Mouse (Mus musculus): ENCODE measurements around the gene March9. TPM values are rescaled to one million over a fixed set of nuclear protein-coding genes. Genes with fewer than 3 reads are reported as not detected.

Gene March9
- 3.1 and 4.1 TPM in 2 replicates for polyA plus RNA-seq (2012; rRNA removed)

DNA sequence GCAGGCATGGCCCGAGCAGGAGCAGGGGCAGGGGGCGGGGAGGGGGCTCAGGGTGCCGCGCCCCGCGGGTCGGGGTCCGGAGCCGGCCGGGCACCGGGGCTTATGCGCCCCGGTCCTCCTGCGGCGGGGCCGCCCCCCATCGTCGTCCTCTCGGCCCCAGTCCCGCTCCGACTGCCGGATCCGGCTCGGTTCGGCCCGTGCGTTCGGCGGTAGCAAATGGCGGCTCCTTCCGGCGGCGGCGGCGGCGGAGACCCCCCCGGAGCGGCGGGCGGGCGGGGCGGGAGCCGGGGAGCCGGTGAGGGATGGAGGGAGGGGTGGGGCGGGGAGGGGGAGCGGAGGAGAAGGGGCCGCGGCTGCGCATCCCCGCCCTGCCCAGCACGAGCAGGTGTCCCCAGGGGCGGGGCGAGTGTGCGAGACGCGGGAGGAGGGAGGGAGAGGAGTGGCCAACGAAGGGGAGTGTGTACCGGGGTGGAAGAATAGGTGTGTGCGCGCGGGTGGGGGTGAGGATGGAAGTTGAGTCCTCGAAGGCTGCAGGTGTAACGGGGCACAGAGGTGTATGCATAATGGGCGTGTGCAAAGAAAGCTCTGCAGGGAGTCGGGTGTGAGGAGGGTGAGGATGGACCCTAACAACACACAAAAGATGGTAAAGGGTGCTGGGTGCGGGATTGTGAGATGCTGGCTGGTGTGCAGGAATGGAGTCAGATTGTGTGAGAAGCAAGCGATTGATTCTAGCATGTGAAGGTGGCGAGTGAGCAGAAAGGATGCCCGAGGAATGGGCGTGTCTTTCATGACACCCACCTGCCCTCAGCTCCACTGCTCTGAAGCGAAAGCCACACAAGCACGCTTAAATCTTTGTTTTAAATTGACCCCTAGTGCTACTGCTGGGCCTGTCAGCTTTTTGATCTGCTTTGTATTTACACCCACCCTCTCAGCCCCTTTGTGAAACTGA lies at the start of gene March9:
March9 (minus strand) TSS at position 217 of the 949 bp plus-strand sequence.
- H3K4me1 ChIP-seq (ENCODE audit: control insufficient read depth, insufficient read depth, insufficient read length) = peaks cover 15% of the 10 kb centered on the region; the same call in 1 of the 2 replicates
- DNase-seq (ENCODE audit: low read depth in 1 of 2, low spot score in 2 of 2) = peak; percentile 36 to 79
- peak within 1 kb of the TSS; percentile 55 for H3K4me3 ChIP-seq (ENCODE audit: extremely low read depth, insufficient read depth, insufficient read length)
- no peak within 1 kb of the TSS for H3K27ac ChIP-seq (ENCODE audit: insufficient read depth, low read length)
- peaks cover 7% of the 10 kb centered on the region for H3K27me3 ChIP-seq (ENCODE audit: control insufficient read depth, insufficient read depth, low read length)
- no peak for TF ChIP-seq CTCF (IDR thresholded peaks at IDR 0.05; ENCODE audit: extremely low read depth, insufficient read depth, insufficient read length, insufficient replicate concordance)
- TF ChIP-seq POLR2A (IDR thresholded peaks at IDR 0.05; ENCODE audit: low read depth, low read length) = no peak
- H3K36me3 ChIP-seq (ENCODE audit: control insufficient read depth, insufficient read depth, low read length) = no peaks in the 10 kb centered on the region
- WGBS = 3% methylated on average over 63 of the region's 72 CpGs

DNA sequence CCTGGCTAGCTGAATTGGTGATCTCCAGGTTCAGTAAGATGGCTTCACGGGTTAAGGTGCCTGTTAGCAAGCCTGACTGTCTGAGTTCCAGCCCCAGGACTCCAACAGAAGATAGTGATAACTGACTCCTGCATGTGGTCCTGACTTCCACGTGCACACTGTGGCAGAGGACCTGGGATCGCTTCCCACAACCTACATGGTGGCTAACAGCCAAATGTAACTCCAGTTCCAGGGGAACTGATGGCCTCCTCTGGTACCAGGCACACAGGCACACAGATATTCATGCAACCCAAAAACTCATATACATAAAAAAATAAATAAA lies 48.2 kb upstream of the March9 start:
- Histone ChIP-seq H3K4me3 (ENCODE audit: extremely low read depth, insufficient read depth, insufficient read length) (no peak overlapping the region), H3K36me3 (ENCODE audit: control insufficient read depth, insufficient read depth, low read length) (no peaks in the 10 kb centered on the region; the same call in none of the 2 replicates), H3K27me3 (ENCODE audit: control insufficient read depth, insufficient read depth, low read length) (no peaks in the 10 kb centered on the region), H3K27ac (ENCODE audit: insufficient read depth, low read length) (0 out of 2 replicates have a peak overlapping the region, but pooled peaks have one; percentile 2), H3K4me1 (ENCODE audit: control insufficient read depth, insufficient read depth, insufficient read length) (peaks cover 19% of the 10 kb centered on the region; the same call in 1 of the 2 replicates)
- 64% methylated on average over 3 of the region's 3 CpGs for WGBS
- TF ChIP-seq POLR2A (IDR thresholded peaks at IDR 0.05; ENCODE audit: low read depth, low read length) (no peak), CTCF (IDR thresholded peaks at IDR 0.05; ENCODE audit: extremely low read depth, insufficient read depth, insufficient read length, insufficient replicate concordance) (no peak)
- no peak for DNase-seq (ENCODE audit: low read depth in 1 of 2, low spot score in 2 of 2)

DNA sequence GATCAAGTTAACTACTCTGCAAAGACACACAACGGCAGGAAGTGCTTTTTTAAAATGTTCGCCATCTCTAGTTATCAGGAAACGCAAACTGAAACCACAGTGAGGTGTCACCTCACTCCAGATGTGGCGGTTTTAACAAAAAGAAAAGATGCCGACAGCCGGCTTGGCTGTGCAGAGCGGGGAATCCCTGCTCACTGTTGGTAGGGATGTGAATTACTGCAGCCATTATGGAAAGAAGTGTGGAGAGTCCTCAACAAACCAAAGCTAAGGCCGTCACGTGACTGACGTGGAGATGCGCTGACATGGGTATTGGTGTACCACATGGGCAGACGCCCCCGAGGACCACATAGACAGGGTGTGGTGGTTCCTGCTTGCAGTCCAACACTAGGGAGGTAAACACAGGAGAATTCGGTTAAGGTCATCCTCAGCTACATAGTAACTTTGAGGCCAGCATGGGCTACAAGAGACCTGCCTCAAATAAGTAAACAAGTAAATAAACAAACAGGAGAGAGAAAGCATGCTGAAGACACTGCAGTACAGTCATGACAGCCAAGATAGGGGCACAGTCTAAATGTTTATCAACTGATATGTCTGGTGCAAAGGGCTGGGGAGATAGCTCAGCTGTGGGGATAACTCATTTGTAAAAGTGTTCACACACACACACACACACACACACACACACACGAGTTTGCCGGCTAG lies 47.7 kb upstream of the March9 start:
- peak in 1 of 2 experiments; percentile 23 for DNase-seq (ENCODE audit: low read depth in 1 of 2, low spot score in 2 of 2)
- no peak for TF ChIP-seq POLR2A (IDR thresholded peaks at IDR 0.05; ENCODE audit: low read depth, low read length)
- TF ChIP-seq CTCF (IDR thresholded peaks at IDR 0.05; ENCODE audit: extremely low read depth, insufficient read depth, insufficient read length, insufficient replicate concordance) = no peak
- H3K27ac ChIP-seq (ENCODE audit: insufficient read depth, low read length) = peak overlapping the region; percentile 63
- H3K4me1 ChIP-seq (ENCODE audit: control insufficient read depth, insufficient read depth, insufficient read length) = peaks cover 19% of the 10 kb centered on the region; the same call in 1 of the 2 replicates
- no peaks in the 10 kb centered on the region; the same call in none of the 2 replicates for H3K36me3 ChIP-seq (ENCODE audit: control insufficient read depth, insufficient read depth, low read length)
- H3K27me3 ChIP-seq (ENCODE audit: control insufficient read depth, insufficient read depth, low read length) = no peaks in the 10 kb centered on the region
- H3K4me3 ChIP-seq (ENCODE audit: extremely low read depth, insufficient read depth, insufficient read length) = peak overlapping the region; percentile 27; the same call in 1 of the 2 replicates
- WGBS = 19% methylated on average over 16 of the region's 16 CpGs

DNA sequence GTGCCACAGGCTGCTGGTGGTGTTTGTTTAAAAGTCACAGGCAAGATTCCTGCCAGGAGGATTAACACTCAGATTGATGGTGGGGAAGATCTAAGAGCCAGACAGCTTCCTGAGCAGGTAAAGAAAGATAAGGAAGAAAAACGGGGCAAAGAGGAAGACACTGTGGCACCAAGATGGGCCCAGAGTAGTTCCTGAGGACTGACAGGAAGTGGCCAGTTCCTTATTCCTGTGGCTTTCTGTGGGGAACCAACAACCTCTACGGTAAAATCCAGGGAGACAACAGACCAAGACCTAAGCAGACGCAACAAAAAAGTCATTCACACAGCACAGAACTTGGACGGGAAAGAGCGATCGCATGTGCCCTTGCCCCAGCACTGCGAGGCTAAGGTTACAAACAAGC lies 43.6 kb upstream of the March9 start:
- Histone ChIP-seq H3K4me1 (ENCODE audit: control insufficient read depth, insufficient read depth, insufficient read length) (peaks cover 19% of the 10 kb centered on the region; the same call in 1 of the 2 replicates), H3K27ac (ENCODE audit: insufficient read depth, low read length) (no peak overlapping the region), H3K4me3 (ENCODE audit: extremely low read depth, insufficient read depth, insufficient read length) (no peak overlapping the region), H3K27me3 (ENCODE audit: control insufficient read depth, insufficient read depth, low read length) (no peaks in the 10 kb centered on the region), H3K36me3 (ENCODE audit: control insufficient read depth, insufficient read depth, low read length) (peaks cover 7% of the 10 kb centered on the region)
- TF ChIP-seq POLR2A (IDR thresholded peaks at IDR 0.05; ENCODE audit: low read depth, low read length) (no peak), CTCF (IDR thresholded peaks at IDR 0.05; ENCODE audit: extremely low read depth, insufficient read depth, insufficient read length, insufficient replicate concordance) (no peak)
- DNase-seq (ENCODE audit: low read depth in 1 of 2, low spot score in 2 of 2) = no peak
- WGBS = 26% methylated on average over 7 of the region's 7 CpGs

DNA sequence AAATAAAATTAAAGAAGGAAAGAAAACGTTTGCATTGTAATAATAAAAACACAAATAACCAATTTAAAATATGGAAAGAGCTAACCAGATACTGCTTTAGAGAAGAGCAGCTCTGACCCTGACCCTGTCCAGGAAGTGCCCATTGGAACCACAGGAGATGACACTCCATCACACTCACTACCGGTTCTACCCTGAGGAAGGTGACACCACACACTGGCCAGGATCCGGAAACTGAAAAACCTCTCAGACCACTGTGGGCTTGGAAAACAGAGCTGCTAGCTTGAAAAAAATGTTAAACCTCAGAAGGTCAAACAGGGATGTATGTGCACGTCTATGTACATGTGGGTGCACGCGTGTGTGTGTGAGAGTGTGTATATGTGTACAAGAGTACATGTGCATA lies 41.2 kb upstream of the March9 start:
- peaks cover 10% of the 10 kb centered on the region; the same call in 1 of the 2 replicates for H3K4me1 ChIP-seq (ENCODE audit: control insufficient read depth, insufficient read depth, insufficient read length)
- no peaks in the 10 kb centered on the region for H3K27me3 ChIP-seq (ENCODE audit: control insufficient read depth, insufficient read depth, low read length)
- H3K36me3 ChIP-seq (ENCODE audit: control insufficient read depth, insufficient read depth, low read length) = peaks cover 24% of the 10 kb centered on the region
- 63% methylated on average over 6 of the region's 6 CpGs for WGBS
- TF ChIP-seq CTCF (IDR thresholded peaks at IDR 0.05; ENCODE audit: extremely low read depth, insufficient read depth, insufficient read length, insufficient replicate concordance) = no peak
- TF ChIP-seq POLR2A (IDR thresholded peaks at IDR 0.05; ENCODE audit: low read depth, low read length) = no peak
- DNase-seq (ENCODE audit: low read depth in 1 of 2, low spot score in 2 of 2) = no peak
- H3K27ac ChIP-seq (ENCODE audit: insufficient read depth, low read length) = no peak overlapping the region
- H3K4me3 ChIP-seq (ENCODE audit: extremely low read depth, insufficient read depth, insufficient read length) = no peak overlapping the region

DNA sequence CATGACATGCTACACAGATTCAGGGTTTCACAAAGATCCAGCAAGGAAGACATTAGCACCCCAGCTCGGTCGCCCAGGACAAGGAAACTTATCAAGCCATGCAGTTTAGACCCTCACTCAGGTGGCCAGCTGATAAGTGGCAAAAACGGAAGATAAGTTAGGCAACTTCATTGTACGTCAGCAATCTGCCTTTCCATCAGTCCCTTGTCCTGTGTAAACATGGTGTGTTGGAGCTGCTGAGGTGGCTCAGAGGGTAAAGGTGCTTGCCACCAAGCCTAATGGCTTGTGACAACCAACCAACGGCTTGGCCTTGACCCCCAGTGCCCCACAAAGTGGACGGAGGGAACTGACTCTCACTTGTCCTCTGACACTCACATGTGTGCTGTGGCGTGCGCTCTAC lies 40.4 kb upstream of the March9 start:
- DNase-seq (ENCODE audit: low read depth in 1 of 2, low spot score in 2 of 2) = no peak
- 80% methylated on average over 8 of the region's 8 CpGs for WGBS

More for the DNA sequence above, 40.4 kb upstream of the March9 start:
- Histone ChIP-seq H3K27me3 (ENCODE audit: control insufficient read depth, insufficient read depth, low read length) (no peaks in the 10 kb centered on the region), H3K4me3 (ENCODE audit: extremely low read depth, insufficient read depth, insufficient read length) (no peak overlapping the region), H3K27ac (ENCODE audit: insufficient read depth, low read length) (no peak overlapping the region), H3K4me1 (ENCODE audit: control insufficient read depth, insufficient read depth, insufficient read length) (peaks cover 10% of the 10 kb centered on the region; the same call in 1 of the 2 replicates), H3K36me3 (ENCODE audit: control insufficient read depth, insufficient read depth, low read length) (peaks cover 30% of the 10 kb centered on the region)
- no peak for TF ChIP-seq POLR2A (IDR thresholded peaks at IDR 0.05; ENCODE audit: low read depth, low read length)
- no peak for TF ChIP-seq CTCF (IDR thresholded peaks at IDR 0.05; ENCODE audit: extremely low read depth, insufficient read depth, insufficient read length, insufficient replicate concordance)

Data from spleen, adult 2 months (tissue).